In genomic region chr6:43636980-43637638, GRCm38 (mm10) we compare ENCODE assay signal across 15 mouse cellular contexts. TPM values are rescaled to one million over a fixed set of nuclear protein-coding genes. Genes with fewer than 3 reads are reported as not detected.
A peak's percentile ranks its signal among the peaks of the same experiment; 100 is the strongest.
DNase-seq lines count a peak whose midpoint lies in the region; ATAC-seq and TF ChIP-seq lines count a peak whose summit lies in the region.
"Had no signal": no experiment of that assay in that cellular context is flagged by ENCODE, and none has a peak within 500 bp of the region (broad histone marks: within the 10 kb centered on the region; RNA-seq: fewer than 3 reads in every experiment).

No protein-coding gene starts in this region.

- in situ Hi-C loops in CH12.LX (cut with MboI; ENCODE audit: low pct_ligation_motif_present, low pct_unique_long_range_greater_than_20kb, low sequenced_read_pairs) = no loop called here

- no peak for DNase-seq in liver, embryonic 13.5 days
- DNase-seq in liver (no peak), CH12.LX (ENCODE audit: extremely low read depth) (no peak)
- peak; percentile 6 for DNase-seq in naive thymus-derived CD4-positive, alpha-beta T cell, adult 2 months (ENCODE audit: low read depth)
- no peak for DNase-seq in adrenal gland, adult 18-20 months (ENCODE audit: low spot score in 2 of 2)
- DNase-seq in adrenal gland, adult 8-10 months = no peak
- DNase-seq in left cerebral cortex, adult 8-10 months (ENCODE audit: low spot score in 2 of 2) = no peak
- DNase-seq: adrenal gland, postnatal 25 days; gastrocnemius, postnatal 25 days had no signal

- dilution Hi-C loops in CH12.LX (cut with MboI; ENCODE audit: extremely low pct_ligation_motif_present, extremely low pct_unique_long_range_greater_than_20kb, low sequenced_read_pairs) = no loop called here

- H3K9me3 ChIP-seq in liver, embryonic 13.5 days (replicated peaks) = no peaks in the 10 kb centered on the region
- H3K9me3 ChIP-seq in CH12.LX (replicated peaks; ENCODE audit: low read length) = no peaks in the 10 kb centered on the region
- no peaks in the 10 kb centered on the region for H3K9me3 ChIP-seq in intestine, embryonic 15.5 days
- H3K9me3 ChIP-seq: forebrain, embryonic 15.5 days; heart, embryonic 15.5 days had no signal

- no peak overlapping the region for H3K4me3 ChIP-seq in liver, embryonic 13.5 days (replicated peaks)
- H3K4me3 ChIP-seq in CH12.LX (replicated peaks in 1 of 3; ENCODE audit: low read depth in 2 of 3, low read length in 2 of 3, poor library complexity in 1 of 3) = peak overlapping the region in 1 of 3 experiments; percentile 42
- no peak overlapping the region for H3K4me3 ChIP-seq in intestine, embryonic 15.5 days (replicated peaks)
- H3K4me3 ChIP-seq: forebrain, embryonic 15.5 days; heart, embryonic 15.5 days had no signal

- no peak overlapping the region for H3K27ac ChIP-seq in liver, embryonic 13.5 days
- no peak overlapping the region for H3K27ac ChIP-seq in CH12.LX (ENCODE audit: insufficient read depth, low read depth)
- H3K27ac ChIP-seq in intestine, embryonic 15.5 days = no peak overlapping the region
- H3K27ac ChIP-seq: forebrain, embryonic 15.5 days; heart, embryonic 15.5 days; hindbrain, postnatal 0 days; liver, embryonic 14.5 days had no signal

- 74% methylated on average over 11 of the region's 11 CpGs for WGBS in liver, embryonic 13.5 days (ENCODE audit: insufficient replicate concordance)
- 64% methylated on average over 11 of the region's 11 CpGs for WGBS in intestine, embryonic 15.5 days

- no peak overlapping the region for H3K4me2 ChIP-seq in liver, embryonic 13.5 days
- H3K4me2 ChIP-seq in CH12.LX (ENCODE audit: insufficient read depth, low read depth, poor library complexity, severe bottlenecking) = peak overlapping the region; percentile 97
- peak overlapping the region; percentile 31; the same call in 1 of the 2 replicates for H3K4me2 ChIP-seq in intestine, embryonic 15.5 days (replicated peaks)
- H3K4me2 ChIP-seq: forebrain, embryonic 15.5 days; heart, embryonic 15.5 days had no signal

- no peaks in the 10 kb centered on the region for H3K27me3 ChIP-seq in liver, embryonic 13.5 days
- no peaks in the 10 kb centered on the region for H3K27me3 ChIP-seq in CH12.LX (replicated peaks)
- H3K27me3 ChIP-seq in intestine, embryonic 15.5 days (replicated peaks) = no peaks in the 10 kb centered on the region
- H3K27me3 ChIP-seq: forebrain, embryonic 15.5 days; heart, embryonic 15.5 days had no signal

- TF ChIP-seq CTCF in CH12.LX (conservative IDR thresholded peaks at IDR 0.05 in 1 of 2, IDR thresholded peaks at IDR 0.05 in 1 of 2; ENCODE audit: low read depth in 2 of 2, low read length in 2 of 2) = no peak

- peak; percentile 41; the same call in 1 of the 2 replicates for ATAC-seq in liver, embryonic 13.5 days (ENCODE audit: low read depth)
- peak; percentile 87 for ATAC-seq in intestine, embryonic 15.5 days
- ATAC-seq: forebrain, embryonic 15.5 days; hindbrain, postnatal 0 days; midbrain, embryonic 16.5 days had no signal

- no peaks in the 10 kb centered on the region; the same call in 1 of the 2 replicates for H3K4me1 ChIP-seq in liver, embryonic 13.5 days (replicated peaks)
- peaks cover 4 to 35% of the 10 kb centered on the region in 2 experiments for H3K4me1 ChIP-seq in CH12.LX (ENCODE audit: control insufficient read depth in 1 of 2, insufficient read depth in 2 of 2)
- H3K4me1 ChIP-seq in intestine, embryonic 15.5 days (replicated peaks) = no peaks in the 10 kb centered on the region
- H3K4me1 ChIP-seq: forebrain, embryonic 15.5 days had no signal

- no peak for TF ChIP-seq EP300 in CH12.LX (IDR thresholded peaks at IDR 0.05; ENCODE audit: low read length)

- TF ChIP-seq POLR2A in CH12.LX (IDR thresholded peaks at IDR 0.05; ENCODE audit: low read depth, low read length) = no peak

- no peak for TF ChIP-seq RAD21 in CH12.LX (IDR thresholded peaks at IDR 0.05; ENCODE audit: low read depth, low read length)

- no peaks in the 10 kb centered on the region for H3K36me3 ChIP-seq in liver, embryonic 13.5 days
- H3K36me3 ChIP-seq in CH12.LX (replicated peaks in 1 of 2; ENCODE audit: control insufficient read depth in 1 of 2, insufficient read depth in 1 of 2, low read length in 1 of 2) = no peaks in the 10 kb centered on the region
- H3K36me3 ChIP-seq in intestine, embryonic 15.5 days = no peaks in the 10 kb centered on the region
- H3K36me3 ChIP-seq: forebrain, embryonic 15.5 days; heart, embryonic 15.5 days had no signal

- H3K9ac ChIP-seq in liver, embryonic 13.5 days = no peak overlapping the region
- peak overlapping the region; percentile 71 for H3K9ac ChIP-seq in CH12.LX (ENCODE audit: insufficient read depth, low read depth)
- H3K9ac ChIP-seq in intestine, embryonic 15.5 days = no peak overlapping the region
- H3K9ac ChIP-seq: forebrain, embryonic 15.5 days; heart, embryonic 15.5 days; liver, embryonic 14.5 days had no signal

- H3K79me2 ChIP-seq in CH12.LX (replicated peaks; ENCODE audit: control insufficient read depth, extremely low read depth, insufficient read depth, poor library complexity, severe bottlenecking) = peaks cover 2% of the 10 kb centered on the region; the same call in 1 of the 2 replicates

TF ChIP-seq in CH12.LX, 34 proteins besides CTCF, POLR2A, EP300 and RAD21:
- no peak for TF ChIP-seq UBTF (IDR thresholded peaks at IDR 0.05; ENCODE audit: low read depth, low read length)
- TF ChIP-seq CHD1 (IDR thresholded peaks at IDR 0.05; ENCODE audit: low read depth, low read length) = no peak
- TF ChIP-seq ELF1 (IDR thresholded peaks at IDR 0.05; ENCODE audit: low read depth, low read length) = no peak
- no peak for TF ChIP-seq RCOR1 (conservative IDR thresholded peaks at IDR 0.05; ENCODE audit: low read depth, low read length)
- no peak for TF ChIP-seq MXI1 (IDR thresholded peaks at IDR 0.05; ENCODE audit: low read depth, low read length)
- TF ChIP-seq SMC3 (IDR thresholded peaks at IDR 0.05; ENCODE audit: low read depth, low read length) = no peak
- no peak for TF ChIP-seq JUND (conservative IDR thresholded peaks at IDR 0.05; ENCODE audit: low read depth, low read length)
- no peak for TF ChIP-seq KAT2A (IDR thresholded peaks at IDR 0.05; ENCODE audit: insufficient replicate concordance, low read length)
- TF ChIP-seq SIN3A (IDR thresholded peaks at IDR 0.05; ENCODE audit: low read length) = no peak
- no peak for TF ChIP-seq NELFE (IDR thresholded peaks at IDR 0.05; ENCODE audit: low read depth, low read length)
- TF ChIP-seq ZMIZ1 (IDR thresholded peaks at IDR 0.05; ENCODE audit: low read depth, low read length) = no peak
- TF ChIP-seq TBP (conservative IDR thresholded peaks at IDR 0.05; ENCODE audit: low read depth, low read length) = no peak
- no peak for TF ChIP-seq E2F4 (IDR thresholded peaks at IDR 0.05; ENCODE audit: insufficient replicate concordance, low read depth, low read length)
- no peak for TF ChIP-seq MAZ (IDR thresholded peaks at IDR 0.05; ENCODE audit: low read depth, low read length)
- TF ChIP-seq PAX5 (IDR thresholded peaks at IDR 0.05; ENCODE audit: low read length) = no peak
TF ChIP-seq in CH12.LX: peak in this region for 0.

RNA-seq across cellular contexts. Expression of gene Tpk1, which starts 29.0 kb away (rescaled TPM):
- 6.8 and 6.9 TPM in 2 replicates for polyA plus RNA-seq in liver, embryonic 13.5 days (2015; fragmentation: Nextera tagmentation; extraction: Ambion mirVana)
- 3.9 TPM in 2 replicates for total RNA-seq in CH12.LX (2012; rRNA removed)
- 6.3 and 6.7 TPM in 2 replicates for total RNA-seq in CH12.LX (2014; rRNA removed)
- polyA plus RNA-seq in CH12.LX (2012; ENCODE audit: insufficient read length, low read depth) = 4.8 and 5.7 TPM in 2 replicates
- 18.9 and 20.6 TPM in 2 replicates for polyA plus RNA-seq in intestine, embryonic 15.5 days (2015; fragmentation: Nextera tagmentation; extraction: Ambion mirVana)
- 10 to 100 TPM in 1 of 2 experiments, 1 to 10 TPM in 1; 4.9 to 13.8 TPM for total RNA-seq in adrenal gland, adult 18-20 months (2021)
- 10 to 100 TPM; 12.2 to 20.4 (median 18.6) TPM for total RNA-seq in adrenal gland, adult 8-10 months (2022)
- total RNA-seq in left cerebral cortex, adult 8-10 months (2022) = 1 to 10 TPM; 2.2 to 5.8 (median 4.1) TPM
